17 mouse cellular contexts compared by ENCODE assay signal in the genomic region with DNA sequence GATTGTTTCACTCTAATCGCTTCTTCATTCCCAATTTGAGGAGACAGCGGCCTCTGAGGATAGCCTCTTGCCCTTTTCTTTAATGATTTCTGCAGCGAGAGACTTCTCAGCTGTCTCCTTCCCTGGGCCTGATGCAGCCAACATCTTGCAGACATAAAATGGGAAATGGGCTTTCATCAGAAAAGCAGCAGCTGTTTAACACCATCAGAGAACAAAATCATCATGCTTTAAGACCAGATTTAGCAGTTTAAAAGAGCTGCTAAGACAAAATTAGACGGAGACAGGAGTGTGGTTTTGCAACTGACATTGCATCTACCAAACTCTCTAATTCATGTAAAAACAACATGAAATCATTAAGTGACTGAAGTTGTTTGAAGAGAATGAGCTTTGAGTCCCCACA.
"Had no signal": no experiment of that assay in that cellular context is flagged by ENCODE, and none has a peak within 500 bp of the region (broad histone marks: within the 10 kb centered on the region; RNA-seq: fewer than 3 reads in every experiment).

No protein-coding gene starts in this region.

- DNase-seq: kidney, adult 8-10 months; layer of hippocampus, adult 9-11 months; liver; thymus, adult 18-20 months; thymus, postnatal 36 days had no signal

- H3K9me3 ChIP-seq: limb, embryonic 10.5 days; limb, embryonic 13.5 days; liver, embryonic 12.5 days; liver, embryonic 15.5 days; lung, embryonic 15.5 days; midbrain, embryonic 13.5 days had no signal

- H3K27me3 ChIP-seq: limb, embryonic 13.5 days; liver, embryonic 12.5 days; liver, embryonic 15.5 days; lung, embryonic 15.5 days; midbrain, embryonic 13.5 days had no signal

- H3K9ac ChIP-seq: limb, embryonic 13.5 days; liver, embryonic 12.5 days; liver, embryonic 15.5 days; lung, embryonic 15.5 days; midbrain, embryonic 13.5 days had no signal

- H3K4me1 ChIP-seq: liver, embryonic 12.5 days; liver, embryonic 15.5 days; lung, embryonic 15.5 days; midbrain, embryonic 13.5 days had no signal

- H3K4me2 ChIP-seq: limb, embryonic 13.5 days; liver, embryonic 12.5 days; liver, embryonic 15.5 days; lung, embryonic 15.5 days; midbrain, embryonic 13.5 days had no signal

- H3K27ac ChIP-seq: hindbrain, postnatal 0 days; layer of hippocampus, adult 2 months; limb, embryonic 10.5 days; limb, embryonic 13.5 days; liver, embryonic 12.5 days; liver, embryonic 15.5 days; lung, embryonic 15.5 days; macrophage; midbrain, embryonic 13.5 days had no signal

- ATAC-seq: hindbrain, postnatal 0 days; inflammation-experienced regulatory T-cells, adult 6 months; intestine, embryonic 16.5 days; liver, embryonic 12.5 days; midbrain, embryonic 13.5 days; midbrain, embryonic 16.5 days had no signal

- H3K36me3 ChIP-seq: limb, embryonic 10.5 days; limb, embryonic 13.5 days; liver, embryonic 12.5 days; liver, embryonic 15.5 days; lung, embryonic 15.5 days; midbrain, embryonic 13.5 days had no signal

- H3K4me3 ChIP-seq: layer of hippocampus, adult 2 months; limb, embryonic 10.5 days; limb, embryonic 13.5 days; liver, embryonic 12.5 days; liver, embryonic 15.5 days; lung, embryonic 15.5 days; midbrain, embryonic 13.5 days had no signal
